Mouse (Mus musculus) spleen, adult 2 months (tissue): ENCODE results near the gene Itga2b.

Experiments used
- CTCF ChIP-seq: fragments of 200-500 bp; IDR thresholded peaks from 2 replicates; pipeline ENCODE4 v1.5.1; 2011; ENCODE audit warnings: mild to moderate bottlenecking, inconsistent platforms; ENCODE audit not compliant: insufficient read depth, insufficient read length, insufficient replicate concordance; ENCODE audit errors: extremely low read depth
- POLR2A ChIP-seq: fragments of 200-500 bp; IDR thresholded peaks from 2 replicates; pipeline ENCODE4 v1.6.1; 2011; ENCODE audit warnings: low read depth, low read length, inconsistent platforms

DNA sequence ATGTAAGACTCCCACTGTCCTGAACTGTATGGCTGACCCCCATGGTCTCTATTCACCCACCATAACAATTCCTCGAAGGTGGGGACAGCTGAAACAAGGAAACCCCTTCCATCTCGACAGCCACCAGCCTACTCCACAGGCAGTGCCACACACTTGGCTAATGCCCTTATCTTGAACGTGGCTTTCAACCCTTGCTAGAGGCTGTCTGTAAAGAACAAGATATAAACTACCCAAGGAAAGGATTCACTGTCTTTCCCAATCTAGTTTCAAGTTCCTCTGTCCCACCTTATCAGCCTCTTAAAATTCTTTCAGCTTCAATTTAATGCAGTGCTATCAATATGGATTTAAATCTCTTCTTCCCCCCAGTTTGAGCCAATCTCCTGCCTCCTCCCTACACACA is 40.4 kb downstream of the Itga2b start:
- no peak for TF ChIP-seq CTCF
- TF ChIP-seq POLR2A: no peak
